Mouse (Mus musculus) midbrain, embryonic 11.5 days (tissue): ENCODE measurements around the gene Camkmt. TPM values are rescaled to one million over a fixed set of nuclear protein-coding genes. Genes with fewer than 3 reads are reported as not detected.

Experiments
- ATAC-seq: fragments of 200-750 bp; cut with Nextera tagmentation; 2 replicates; pipeline ENCODE4 v1.8.0; 2017; ENCODE audit warnings: moderate TSS enrichment, moderate library complexity; ENCODE audit not compliant: low FRiP score
- DNase-seq: peaks from one replicate; pipeline ENCODE4 v3.0.0; 2015; ENCODE audit warnings: low spot score; ENCODE audit errors: missing footprints
- H3K27ac ChIP-seq: fragments of 300-500 bp; sonication (generic); 2 replicates; pipeline ENCODE4 v1.5.1; 2014; ENCODE audit warnings: low read depth, low read length
- H3K27me3 ChIP-seq: fragments of 300-500 bp; sonication (generic); 2 replicates; pipeline ENCODE4 v1.6.1; 2014; ENCODE audit warnings: mild to moderate bottlenecking, low read length, moderate library complexity, mixed read lengths; ENCODE audit not compliant: control insufficient read depth, insufficient read depth
- H3K36me3 ChIP-seq: fragments of 300-500 bp; sonication (generic); 2 replicates; pipeline ENCODE4 v1.6.1; 2014; ENCODE audit warnings: mild to moderate bottlenecking, low read length, moderate library complexity, mixed read lengths; ENCODE audit not compliant: control insufficient read depth, insufficient read depth
- H3K4me1 ChIP-seq: fragments of 300-500 bp; sonication (generic); 2 replicates; pipeline ENCODE4 v1.6.1; 2014; ENCODE audit warnings: low read length; ENCODE audit not compliant: control insufficient read depth, insufficient read depth
- H3K4me2 ChIP-seq: fragments of 300-500 bp; sonication (generic); 2 replicates; pipeline ENCODE4 v1.6.1; 2014; ENCODE audit warnings: mild to moderate bottlenecking, moderate library complexity
- H3K4me3 ChIP-seq: fragments of 300-500 bp; sonication (generic); 2 replicates; pipeline ENCODE4 v1.5.1; 2014; ENCODE audit warnings: low read depth, low read length
- H3K9ac ChIP-seq: fragments of 300-500 bp; sonication (generic); 2 replicates; pipeline ENCODE4 v1.6.1; 2014; ENCODE audit warnings: low read length
- H3K9me3 ChIP-seq: fragments of 300-500 bp; sonication (generic); 2 replicates; pipeline ENCODE4 v1.6.1; 2016; ENCODE audit warnings: low read length; ENCODE audit not compliant: control insufficient read depth
- WGBS: fragments of 180-500 bp; shearing (Covaris S2); extraction: QIAGEN DNeasy Blood & Tissue Kit; methylation state at CpG from one replicate; pipeline ENCODE4 v1.1.7; 2014; 5-methylcytosine and 5-hydroxymethylcytosine counted together
- polyA plus RNA-seq: library from polyadenylated mRNA; unstranded; fragments of >200 nt; fragmentation: Nextera tagmentation; extraction: Ambion mirVana; gene quantifications from 2 replicates; pipeline ENCODE4 v1.2.1, GENCODE M21; 2014

The Camkmt gene
- polyA plus RNA-seq, 1 experiment from 2014 or later = 14.9 TPM

- peaks cover 86% of the 10 kb centered on the region for H3K27me3 ChIP-seq
Measured at GRCm38 (mm10) chr17:85464466-85465411, 374.4 kb downstream of the Camkmt start.

DNA sequence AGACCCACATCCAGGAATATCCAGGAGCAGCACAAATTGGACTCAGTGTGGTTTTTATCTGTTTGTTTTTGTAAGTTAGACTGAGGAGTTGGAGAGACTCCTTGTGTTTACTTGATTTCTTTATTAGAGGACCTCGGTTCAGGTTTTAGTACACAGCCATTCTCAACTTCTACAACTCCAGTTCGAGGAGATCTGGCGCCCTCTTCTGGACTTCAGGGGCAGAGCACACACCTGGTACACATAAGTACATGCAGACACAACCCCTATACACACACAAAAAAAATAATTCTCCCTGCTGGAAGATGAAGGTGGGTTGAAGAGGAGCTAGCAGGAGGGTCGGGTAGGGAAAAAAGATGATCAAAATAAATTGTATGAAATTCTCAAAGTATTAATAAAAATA is 379.4 kb downstream of the Camkmt start:
- Histone ChIP-seq H3K36me3 (no peaks in the 10 kb centered on the region), H3K4me1 (peaks cover 21% of the 10 kb centered on the region), H3K27ac (no peak overlapping the region), H3K27me3 (peaks cover 79% of the 10 kb centered on the region), H3K9me3 (peaks cover 3% of the 10 kb centered on the region; the same call in 1 of the 2 replicates), H3K4me3 (no peak overlapping the region), H3K4me2 (no peak overlapping the region), H3K9ac (no peak overlapping the region)
- ATAC-seq = no peak
- DNase-seq = no peak
- WGBS = 77% methylated on average over 4 of the region's 4 CpGs

More at GRCm38 (mm10) chr17:85464466-85465411, 374.4 kb downstream of the Camkmt start:
- H3K9ac ChIP-seq = peak overlapping the region; percentile 25; the same call in 1 of the 2 replicates
- no peak overlapping the region for H3K27ac ChIP-seq
- H3K4me1 ChIP-seq = peaks cover 15% of the 10 kb centered on the region
- WGBS = 2% methylated on average over 40 of the region's 40 CpGs
- H3K9me3 ChIP-seq = peaks cover 2% of the 10 kb centered on the region; the same call in 1 of the 2 replicates
- peak overlapping the region; percentile 42 for H3K4me2 ChIP-seq
- no peaks in the 10 kb centered on the region for H3K36me3 ChIP-seq
- DNase-seq (peak; percentile 93), ATAC-seq (peak; percentile 85)
- H3K4me3 ChIP-seq = peak overlapping the region; percentile 11; the same call in 1 of the 2 replicates

DNA sequence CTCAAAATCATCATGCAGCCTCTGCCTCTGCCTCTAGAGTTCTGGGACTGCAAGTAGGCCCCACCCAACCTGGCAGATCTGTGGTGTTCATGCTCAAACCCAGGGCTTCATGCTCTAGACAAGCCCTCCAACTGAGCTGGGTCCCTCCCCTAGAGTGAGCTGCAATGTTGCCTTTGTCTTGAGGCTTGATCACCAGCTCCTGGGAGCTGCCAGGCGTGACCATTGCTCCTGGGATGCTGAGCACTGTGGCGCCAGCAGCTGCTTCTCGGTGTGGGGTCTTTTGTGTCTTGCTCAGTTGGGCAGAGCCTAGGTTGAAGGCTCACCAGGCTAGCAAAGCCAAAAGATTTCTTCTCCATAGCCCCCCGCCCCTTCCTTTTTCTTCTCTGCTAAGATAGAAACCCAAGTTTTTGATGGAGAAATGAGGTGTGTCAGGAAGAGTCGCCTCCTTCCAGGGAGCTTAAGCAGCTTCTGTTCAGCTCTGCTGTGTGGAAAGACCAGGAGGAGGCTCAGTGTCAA is 382.4 kb downstream of the Camkmt start:
- Histone ChIP-seq H3K4me2 (no peak overlapping the region), H3K4me1 (peaks cover 11% of the 10 kb centered on the region), H3K9me3 (peaks cover 3% of the 10 kb centered on the region; the same call in 1 of the 2 replicates), H3K27ac (no peak overlapping the region), H3K4me3 (no peak overlapping the region), H3K9ac (no peak overlapping the region), H3K27me3 (peaks cover 67% of the 10 kb centered on the region), H3K36me3 (no peaks in the 10 kb centered on the region)
- ATAC-seq = peak; percentile 69; the same call in 1 of the 2 replicates
- WGBS = 0% methylated on average over 5 of the region's 5 CpGs
- DNase-seq = peak; percentile 93

GRCm38 (mm10) chr17:85473217-85473616 is 382.9 kb downstream of the Camkmt start:
- no peak overlapping the region for H3K4me3 ChIP-seq
- H3K4me2 ChIP-seq = no peak overlapping the region; the same call in 1 of the 2 replicates
- no peaks in the 10 kb centered on the region for H3K36me3 ChIP-seq
- no peak for ATAC-seq
- H3K27ac ChIP-seq = no peak overlapping the region
- WGBS = under 1% methylated on average over 15 of the region's 16 CpGs
- H3K27me3 ChIP-seq = peaks cover 66% of the 10 kb centered on the region
- H3K4me1 ChIP-seq = peaks cover 11% of the 10 kb centered on the region
- H3K9me3 ChIP-seq = peaks cover 3% of the 10 kb centered on the region; the same call in 1 of the 2 replicates
- DNase-seq = no peak
- H3K9ac ChIP-seq = no peak overlapping the region

DNA sequence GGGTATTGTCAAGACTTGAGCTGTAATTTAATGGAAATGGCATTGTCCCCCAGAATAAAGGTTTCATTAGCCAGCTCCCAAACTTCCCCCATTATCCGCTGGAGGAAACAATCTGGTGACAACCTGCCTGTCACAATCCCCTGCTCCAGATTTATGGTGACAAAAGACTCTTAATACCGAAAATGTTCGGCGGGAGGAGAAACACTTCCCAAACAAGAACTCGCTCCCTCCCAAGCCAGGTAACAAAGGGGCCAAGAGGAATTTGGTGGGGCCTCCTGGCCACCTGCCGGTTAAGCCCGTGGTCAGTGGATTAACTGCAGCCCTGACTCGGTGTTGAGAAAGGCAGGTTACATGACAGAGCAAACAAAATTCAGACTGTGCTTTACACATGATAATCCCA is 383.5 kb downstream of the Camkmt start:
- peaks cover 11% of the 10 kb centered on the region for H3K4me1 ChIP-seq
- peak; percentile 92 for DNase-seq
- no peak overlapping the region for H3K4me3 ChIP-seq
- H3K4me2 ChIP-seq = no peak overlapping the region; the same call in 1 of the 2 replicates
- H3K9ac ChIP-seq = no peak overlapping the region
- H3K27me3 ChIP-seq = peaks cover 65% of the 10 kb centered on the region
- no peak overlapping the region for H3K27ac ChIP-seq
- WGBS = 1% methylated on average over 8 of the region's 8 CpGs
- peaks cover 3% of the 10 kb centered on the region; the same call in 1 of the 2 replicates for H3K9me3 ChIP-seq
- no peaks in the 10 kb centered on the region for H3K36me3 ChIP-seq
- ATAC-seq = no peak

- Histone ChIP-seq H3K4me3 (no peak overlapping the region), H3K9me3 (no peaks in the 10 kb centered on the region), H3K36me3 (no peaks in the 10 kb centered on the region), H3K27ac (no peak overlapping the region), H3K4me2 (no peak overlapping the region), H3K4me1 (peaks cover 9% of the 10 kb centered on the region), H3K9ac (no peak overlapping the region), H3K27me3 (peaks cover 73% of the 10 kb centered on the region)
- DNase-seq (peak; percentile 75), ATAC-seq (no peak)
- 93% methylated on average over 8 of the region's 8 CpGs for WGBS
Measured at GRCm38 (mm10) chr17:85481241-85481640, 390.9 kb downstream of the Camkmt start.

DNA sequence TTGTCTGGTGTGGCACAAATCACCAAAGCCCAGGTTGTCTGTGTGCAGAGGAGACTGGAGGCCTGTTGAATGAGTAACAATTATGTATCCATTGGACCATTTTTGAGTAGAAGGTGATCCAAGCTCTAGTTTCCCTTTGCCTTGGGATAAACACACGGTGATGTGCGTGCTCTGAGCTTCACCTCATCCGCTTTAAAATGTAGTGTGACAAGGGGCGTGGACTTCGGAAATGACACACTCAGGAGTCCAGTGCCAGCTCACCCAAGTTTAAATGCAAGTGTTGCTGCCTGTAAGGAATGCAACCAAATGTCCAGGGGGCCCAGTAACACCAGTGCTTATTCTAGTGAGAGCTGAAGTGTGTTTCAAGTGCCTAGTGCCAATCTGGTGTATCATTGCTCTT is 392.7 kb downstream of the Camkmt start:
- 81% methylated on average over 5 of the region's 5 CpGs for WGBS
- no peak for ATAC-seq
- Histone ChIP-seq H3K27ac (no peak overlapping the region), H3K36me3 (no peaks in the 10 kb centered on the region), H3K4me2 (no peak overlapping the region), H3K4me1 (peaks cover 16% of the 10 kb centered on the region), H3K9me3 (no peaks in the 10 kb centered on the region), H3K4me3 (no peak overlapping the region), H3K27me3 (peaks cover 78% of the 10 kb centered on the region), H3K9ac (no peak overlapping the region)
- peak; percentile 77 for DNase-seq

- peak; percentile 85 for DNase-seq
- H3K9me3 ChIP-seq = no peaks in the 10 kb centered on the region
- no peak overlapping the region for H3K4me2 ChIP-seq
- 66% methylated on average over 8 of the region's 8 CpGs for WGBS
- H3K36me3 ChIP-seq = no peaks in the 10 kb centered on the region
- H3K27ac ChIP-seq = no peak overlapping the region
- peaks cover 20% of the 10 kb centered on the region for H3K4me1 ChIP-seq
- no peak for ATAC-seq
- H3K27me3 ChIP-seq = peaks cover 80% of the 10 kb centered on the region
- no peak overlapping the region for H3K9ac ChIP-seq
- H3K4me3 ChIP-seq = no peak overlapping the region
Measured at GRCm38 (mm10) chr17:85484015-85484414, 393.7 kb downstream of the Camkmt start.

DNA sequence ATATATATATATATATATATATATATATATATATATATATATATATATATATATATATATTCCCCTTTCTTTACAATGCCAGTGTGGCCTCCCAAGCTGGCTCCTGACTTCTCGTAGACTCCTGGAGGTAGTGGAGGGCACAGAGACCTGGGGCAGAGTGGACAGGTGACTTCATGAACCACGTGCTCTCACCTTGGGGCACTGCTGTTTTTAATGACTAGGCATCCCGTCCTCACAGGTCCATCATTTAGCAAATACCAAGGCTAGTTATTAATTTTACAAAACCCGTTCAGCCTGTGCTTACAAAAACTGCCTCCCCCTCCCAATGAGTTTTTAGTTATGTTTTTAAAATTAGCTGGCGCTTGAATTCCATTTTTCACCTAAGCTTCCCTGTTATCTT is 394.2 kb downstream of the Camkmt start:
- H3K4me1 ChIP-seq = peaks cover 20% of the 10 kb centered on the region
- H3K27me3 ChIP-seq = peaks cover 82% of the 10 kb centered on the region
- ATAC-seq (no peak), DNase-seq (peak; percentile 83)
- H3K9ac ChIP-seq = no peak overlapping the region
- no peaks in the 10 kb centered on the region for H3K36me3 ChIP-seq
- H3K9me3 ChIP-seq = no peaks in the 10 kb centered on the region
- H3K4me2 ChIP-seq = no peak overlapping the region
- no peak overlapping the region for H3K27ac ChIP-seq
- 43% methylated on average over 5 of the region's 5 CpGs for WGBS
- H3K4me3 ChIP-seq = no peak overlapping the region
